Mouse (Mus musculus): ENCODE results near the gene Amot. TPM values are rescaled to one million over a fixed set of nuclear protein-coding genes. Genes with fewer than 3 reads are reported as not detected.

Amot gene
- total RNA-seq, 2 experiments from 2014 or later: 3.6 to 3.7 TPM

DNA sequence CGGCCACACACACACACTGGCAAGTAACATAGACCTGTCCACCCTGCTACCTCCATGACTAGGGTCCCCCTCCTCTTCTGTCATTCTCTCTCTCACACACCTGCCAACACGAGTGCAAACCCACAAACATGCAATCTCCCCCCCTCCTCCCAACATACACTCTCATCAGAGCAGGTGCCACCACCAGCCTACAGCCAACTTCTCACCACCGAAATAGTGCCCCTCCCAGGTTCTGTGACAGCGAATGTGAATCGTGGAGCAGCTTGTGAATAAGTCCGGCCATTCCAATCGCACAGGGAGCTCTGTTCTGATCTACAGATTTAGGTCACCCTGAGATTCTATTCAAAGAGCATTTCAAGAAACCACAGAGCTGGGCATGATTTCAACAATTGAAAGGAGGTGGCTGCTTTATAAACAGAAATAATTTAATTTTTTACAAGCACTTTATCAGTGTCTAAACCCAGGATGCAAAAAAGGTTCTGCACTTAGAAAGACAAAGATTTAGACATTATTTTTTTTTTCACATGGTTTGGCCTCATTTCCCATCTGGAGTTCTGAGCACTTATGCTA is 21.4 kb downstream of the Amot start:
- ATAC-seq (ENCODE audit: poor library complexity, severe bottlenecking): no peak

DNA sequence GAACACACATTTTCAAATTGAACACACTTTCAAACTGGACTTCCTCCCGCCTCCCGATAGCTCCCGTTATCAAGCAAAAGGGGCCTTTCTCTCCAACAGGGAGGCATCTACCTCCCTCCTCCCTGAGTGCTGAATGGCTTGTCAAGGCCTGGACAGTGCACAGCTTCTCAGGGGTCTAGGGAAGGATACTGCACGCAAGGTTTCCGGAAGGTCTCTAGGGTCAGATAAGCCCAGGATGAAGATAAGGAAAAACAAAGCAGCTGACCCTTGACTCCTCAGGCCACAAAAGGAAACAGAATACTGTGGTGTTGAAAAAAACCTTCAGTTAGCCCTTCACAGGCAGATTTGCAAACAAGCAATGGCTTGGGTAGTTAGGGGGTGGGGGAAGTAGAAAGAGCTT is 22.6 kb downstream of the Amot start:
- no peak for ATAC-seq (ENCODE audit: poor library complexity, severe bottlenecking)

DNA sequence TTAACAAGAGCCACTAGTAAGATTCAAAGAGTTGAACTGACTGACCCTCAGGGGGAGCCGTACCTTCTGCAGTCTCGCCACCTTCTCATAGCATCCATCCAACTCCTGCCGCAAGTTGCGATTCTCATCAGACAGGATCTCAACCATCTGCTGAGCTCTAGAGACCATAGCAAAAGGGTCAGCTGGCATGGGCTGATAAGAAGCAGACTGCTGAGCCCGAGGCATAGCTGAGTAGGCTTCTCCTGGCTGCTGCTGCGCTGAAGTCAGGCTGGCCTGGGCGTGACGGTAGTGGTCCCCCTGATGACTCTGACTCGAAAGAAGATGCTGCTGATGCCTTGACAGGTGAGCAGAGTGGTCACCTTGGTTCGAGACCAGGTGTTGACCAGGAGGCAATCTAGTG is 25.0 kb downstream of the Amot start:
- no peak for ATAC-seq (ENCODE audit: poor library complexity, severe bottlenecking)

DNA sequence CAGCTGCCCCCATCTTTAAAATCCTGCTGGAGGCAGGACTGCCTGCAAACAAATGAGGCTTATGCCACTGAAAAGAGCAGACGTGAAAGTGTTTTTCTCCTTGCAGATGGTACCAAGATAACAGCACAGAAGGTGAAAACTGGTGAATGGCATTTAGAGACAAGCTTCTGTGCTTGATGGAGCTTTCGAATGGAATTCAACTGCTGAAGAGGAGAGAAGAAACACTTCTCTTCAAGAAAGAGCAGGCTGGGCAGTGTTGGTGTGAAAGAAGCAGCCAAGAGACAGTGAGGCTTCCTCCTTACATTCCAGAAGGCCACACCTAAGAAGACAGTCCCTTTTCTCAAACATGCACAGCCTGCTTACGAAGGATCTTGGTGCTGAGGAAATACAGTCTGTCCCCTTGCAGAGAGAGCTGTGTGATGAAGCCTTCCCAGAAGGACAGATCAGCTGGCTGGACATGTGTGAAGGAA is 27.2 kb downstream of the Amot start:
- no peak for ATAC-seq (ENCODE audit: poor library complexity, severe bottlenecking)

DNA sequence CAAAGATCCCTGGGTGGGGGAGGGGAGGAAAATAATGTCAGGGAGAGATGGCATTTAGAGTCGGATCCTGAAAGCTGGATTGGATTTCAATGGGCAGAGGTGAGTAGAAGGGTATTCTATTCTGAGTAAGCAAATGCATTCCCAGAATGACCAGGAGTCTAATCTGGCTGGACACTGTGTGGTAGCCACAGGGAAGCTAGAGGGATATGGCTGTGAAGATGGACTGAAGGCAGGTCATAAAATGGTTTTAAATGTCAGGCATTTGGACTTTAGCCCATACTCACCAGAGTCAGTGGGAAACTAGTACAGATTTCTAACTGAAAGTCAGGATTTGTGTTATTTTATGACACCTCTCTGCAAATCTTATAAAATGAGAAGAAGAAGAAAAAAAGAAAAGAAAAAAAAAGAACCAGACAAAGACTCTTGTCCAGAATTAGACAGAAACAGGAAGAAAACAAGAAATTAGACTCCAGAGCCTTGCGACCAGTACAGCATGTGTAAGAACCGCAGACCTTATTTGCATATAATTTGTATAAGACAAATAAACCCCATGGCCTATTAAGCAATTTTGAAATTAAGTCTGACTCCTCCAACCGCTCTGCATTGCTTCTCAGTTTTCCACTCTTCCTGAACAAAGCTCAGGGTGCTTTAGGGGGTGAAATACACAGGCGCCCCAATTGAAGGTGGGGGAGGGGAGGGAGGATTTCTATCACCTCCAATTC is 27.8 kb downstream of the Amot start:
- no peak for ATAC-seq (ENCODE audit: poor library complexity, severe bottlenecking)

DNA sequence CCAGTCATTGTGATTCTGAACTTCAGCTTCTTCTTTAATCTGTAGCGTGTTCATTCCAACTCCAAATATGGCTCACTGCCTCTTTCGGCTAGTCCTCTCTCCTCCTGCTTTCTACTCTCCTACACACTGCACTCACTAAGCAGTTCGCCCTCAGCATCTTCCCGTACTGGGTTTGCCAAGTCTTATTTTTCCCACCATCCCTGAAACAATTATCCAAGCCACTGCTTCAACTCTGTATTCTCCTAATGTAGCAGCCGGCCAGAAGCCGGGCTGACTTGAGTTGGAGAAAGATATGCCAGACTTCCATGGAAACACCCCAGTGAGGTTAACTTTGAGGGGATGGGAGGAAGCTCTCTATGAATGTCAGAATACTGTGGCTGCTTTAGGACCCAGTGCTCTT is 36.7 kb downstream of the Amot start:
- no peak for ATAC-seq (ENCODE audit: poor library complexity, severe bottlenecking)

DNA sequence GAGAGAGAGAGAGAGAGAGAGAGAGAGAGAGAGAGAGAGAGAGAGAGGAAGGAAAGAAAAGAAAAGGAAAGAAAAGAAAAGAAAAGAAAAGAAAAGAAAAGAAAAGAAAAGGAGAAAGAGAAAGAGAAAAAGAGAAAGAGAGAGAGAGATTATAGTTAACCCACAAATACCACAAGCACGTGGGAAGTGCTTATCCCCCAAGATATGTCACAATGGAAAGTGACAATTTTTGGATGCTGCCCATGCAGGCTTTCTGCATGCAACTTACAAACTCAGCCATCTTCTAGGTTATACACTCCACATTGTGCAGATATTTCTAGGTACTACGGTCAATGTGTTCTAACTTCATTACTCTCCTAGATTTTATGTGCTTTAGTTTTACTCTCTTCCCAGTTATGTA is 41.5 kb downstream of the Amot start:
- no peak for ATAC-seq (ENCODE audit: poor library complexity, severe bottlenecking)

DNA sequence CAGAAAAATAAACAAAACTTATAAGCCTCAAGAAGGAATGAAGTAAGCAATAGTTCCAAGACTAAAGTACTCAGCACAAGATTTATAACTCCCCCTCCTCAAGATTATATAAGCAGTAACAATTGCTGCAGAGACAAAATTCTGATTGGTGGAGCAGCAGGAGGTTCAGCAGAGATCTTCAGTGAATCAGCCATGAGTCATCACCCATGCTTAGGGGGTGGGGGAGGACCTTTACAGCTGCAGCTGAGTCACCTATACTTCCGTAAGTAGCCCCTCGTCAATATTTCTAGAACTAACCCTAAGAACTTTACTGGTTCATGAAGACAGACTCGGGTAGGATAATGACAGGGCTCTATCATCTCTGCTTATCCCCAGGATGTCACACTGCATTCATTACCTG is 43.6 kb downstream of the Amot start:
- no peak for ATAC-seq (ENCODE audit: poor library complexity, severe bottlenecking)

DNA sequence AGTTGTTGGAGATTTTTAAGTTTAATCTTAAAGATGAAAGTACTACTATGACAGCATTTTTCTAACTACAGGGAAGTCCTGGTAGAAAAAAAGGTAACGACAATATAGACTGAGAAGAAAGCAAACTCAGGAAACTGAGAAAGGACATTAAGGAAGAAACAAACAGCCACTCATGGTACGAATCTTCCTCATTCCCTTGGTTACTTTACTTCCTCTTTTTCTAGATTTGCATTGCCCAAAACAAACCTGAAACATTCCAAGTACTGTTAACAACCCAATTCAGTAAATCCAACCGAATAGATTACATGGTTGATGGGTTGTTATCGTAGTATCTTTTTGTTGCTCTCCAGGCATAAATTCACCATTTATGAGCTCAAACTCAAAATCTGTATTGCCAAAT is 48.7 kb downstream of the Amot start:
- no peak; the same call in 1 of the 2 replicates for ATAC-seq (ENCODE audit: poor library complexity, severe bottlenecking)

DNA sequence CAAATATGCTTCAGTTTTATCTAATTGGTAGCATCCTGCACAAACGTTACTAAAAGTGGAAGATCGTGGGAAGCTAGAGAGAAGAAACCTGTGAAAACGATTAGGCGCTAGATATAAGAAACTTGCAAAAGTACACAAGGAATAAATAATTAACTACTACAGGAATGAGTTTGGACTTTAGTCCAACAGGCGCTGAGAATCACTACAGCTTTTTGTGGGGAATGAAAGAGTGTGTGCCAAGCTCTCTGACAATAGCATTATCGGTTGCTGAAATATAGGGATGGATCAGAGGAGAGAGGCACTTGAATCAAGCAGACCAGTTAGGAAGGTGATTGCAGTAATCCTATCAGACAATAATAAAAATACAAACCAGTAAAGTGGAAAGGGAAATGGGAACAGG is 49.4 kb downstream of the Amot start:
- ATAC-seq (ENCODE audit: poor library complexity, severe bottlenecking): no peak

DNA sequence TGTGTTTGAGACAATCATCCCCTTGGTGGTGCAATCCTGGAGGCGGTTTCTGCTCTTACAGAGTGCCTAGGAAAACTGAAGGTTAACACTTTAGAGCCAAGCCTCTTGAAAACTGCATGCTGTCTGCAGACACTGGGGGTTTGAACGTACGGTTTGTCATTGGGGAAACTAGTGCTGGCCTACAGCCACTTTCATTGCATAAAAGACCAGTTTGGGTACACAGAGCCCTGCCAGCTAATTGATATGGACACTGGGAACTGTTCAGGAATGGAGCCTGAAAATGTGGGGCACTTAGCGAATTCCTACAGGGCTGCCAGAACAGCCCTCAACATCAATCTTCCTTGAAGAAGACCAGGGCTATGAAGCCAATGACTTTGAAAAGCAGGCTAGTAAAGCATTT is 50.2 kb downstream of the Amot start:
- no peak for ATAC-seq (ENCODE audit: poor library complexity, severe bottlenecking)

DNA sequence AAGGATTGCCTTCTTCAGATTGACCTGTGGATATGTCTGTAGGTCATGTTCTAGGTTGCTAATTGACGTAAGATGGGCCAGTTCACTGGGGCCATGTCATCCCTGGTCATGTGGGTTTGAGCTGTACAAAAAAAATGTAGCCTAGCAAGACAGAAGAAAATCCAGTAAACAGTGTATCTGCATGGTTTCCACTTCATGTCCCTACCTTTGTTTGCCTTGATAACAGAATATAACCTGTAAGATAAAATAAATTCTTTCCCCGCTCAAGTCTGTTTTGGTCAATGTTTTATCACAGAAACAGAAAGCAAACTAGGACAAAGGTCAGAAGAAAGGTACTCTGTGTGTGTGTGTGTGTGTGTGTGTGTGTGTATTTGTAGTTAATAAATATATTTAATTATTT is 63.5 kb downstream of the Amot start:
- ATAC-seq (ENCODE audit: poor library complexity, severe bottlenecking): no peak

DNA sequence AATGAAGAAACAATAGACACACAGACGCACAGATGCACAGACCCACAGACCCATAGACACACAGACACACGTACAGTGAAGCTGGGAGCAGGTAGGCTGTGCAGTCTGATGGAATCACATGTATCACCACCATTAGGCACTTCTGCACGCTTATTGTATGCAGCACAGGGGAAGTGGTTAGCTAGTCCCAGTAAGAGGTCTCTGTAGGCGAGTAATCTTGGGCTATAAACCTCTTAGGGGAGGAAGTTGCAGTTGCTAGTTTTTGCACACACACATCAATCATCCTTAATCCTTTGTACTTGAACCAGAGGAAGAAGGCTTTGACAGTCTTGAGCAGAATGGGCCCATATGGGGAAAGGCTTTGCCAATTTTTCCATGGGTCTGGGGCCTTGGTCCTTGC is 71.3 kb downstream of the Amot start:
- no peak for ATAC-seq (ENCODE audit: poor library complexity, severe bottlenecking)

DNA sequence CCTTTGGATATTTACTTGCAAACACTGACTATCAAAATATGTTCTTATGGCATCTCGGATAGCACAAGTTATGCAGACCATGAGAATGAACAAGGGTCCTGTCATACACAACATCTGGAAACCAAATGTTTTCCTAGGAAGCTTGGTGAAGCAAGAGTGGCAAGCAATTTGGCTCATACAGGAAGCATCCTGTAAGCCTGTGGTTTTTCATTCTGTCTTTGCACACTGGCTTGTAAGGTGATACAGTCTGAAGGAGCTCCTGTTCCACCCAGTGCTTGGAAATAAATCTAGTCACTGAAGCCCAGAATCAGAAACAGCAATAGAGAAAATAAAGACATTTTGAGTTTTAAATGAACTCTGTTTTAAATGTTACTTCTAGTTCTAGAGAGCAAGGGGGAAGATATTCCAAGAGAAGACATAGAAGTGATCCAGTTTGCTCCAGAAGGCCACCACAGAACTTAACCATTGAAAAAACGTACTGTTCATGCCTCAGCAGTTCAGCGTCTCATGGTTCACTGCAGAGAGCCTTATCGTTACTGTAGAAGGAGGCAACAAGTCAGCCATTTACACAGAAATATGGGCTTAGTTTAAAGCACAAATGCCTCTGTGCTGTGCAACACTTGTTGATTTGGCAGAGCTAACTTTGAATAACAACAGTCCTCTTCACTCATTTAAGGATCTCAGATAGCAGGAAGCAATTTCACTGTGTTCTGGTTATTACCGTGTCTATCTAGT is 74.0 kb downstream of the Amot start:
- no peak for ATAC-seq (ENCODE audit: poor library complexity, severe bottlenecking)

DNA sequence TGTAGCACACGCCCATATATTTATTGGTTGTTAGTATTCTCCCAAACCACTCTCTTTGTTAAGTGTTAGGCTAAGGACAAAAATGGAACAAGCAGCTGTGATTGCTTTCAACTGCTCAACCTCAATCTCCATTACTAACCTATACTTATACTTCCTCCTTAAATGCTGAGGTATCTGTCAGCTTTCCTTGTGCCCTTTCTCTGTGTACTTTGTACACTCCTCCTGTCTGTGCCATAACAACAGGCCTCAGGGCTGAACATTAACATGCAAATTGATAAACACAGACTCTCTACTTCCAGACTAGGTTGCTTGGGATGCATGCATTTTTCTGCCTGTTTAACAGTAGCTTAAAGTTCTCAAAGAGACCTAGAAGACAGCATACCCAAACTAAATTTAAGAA is 76.2 kb downstream of the Amot start:
- no peak for ATAC-seq (ENCODE audit: poor library complexity, severe bottlenecking)

DNA sequence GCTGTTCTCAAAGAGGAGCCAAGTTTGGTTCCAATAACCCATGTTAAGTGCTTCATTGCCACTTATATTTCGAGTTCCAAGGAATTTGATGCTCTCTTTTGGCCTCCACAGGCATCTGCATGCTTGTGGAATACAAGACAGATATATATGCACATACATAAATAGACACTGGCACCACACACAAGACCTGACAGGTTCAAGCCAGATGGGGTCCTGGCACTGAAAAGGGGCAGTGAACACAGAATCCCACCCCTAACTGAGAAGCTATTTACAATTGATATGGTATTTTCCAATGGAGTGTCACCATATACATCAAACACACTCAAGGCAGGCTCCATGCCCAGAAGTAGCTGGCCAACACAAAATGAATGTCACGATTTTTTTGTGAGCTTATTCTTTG is 81.0 kb downstream of the Amot start:
- no peak for ATAC-seq (ENCODE audit: poor library complexity, severe bottlenecking)

DNA sequence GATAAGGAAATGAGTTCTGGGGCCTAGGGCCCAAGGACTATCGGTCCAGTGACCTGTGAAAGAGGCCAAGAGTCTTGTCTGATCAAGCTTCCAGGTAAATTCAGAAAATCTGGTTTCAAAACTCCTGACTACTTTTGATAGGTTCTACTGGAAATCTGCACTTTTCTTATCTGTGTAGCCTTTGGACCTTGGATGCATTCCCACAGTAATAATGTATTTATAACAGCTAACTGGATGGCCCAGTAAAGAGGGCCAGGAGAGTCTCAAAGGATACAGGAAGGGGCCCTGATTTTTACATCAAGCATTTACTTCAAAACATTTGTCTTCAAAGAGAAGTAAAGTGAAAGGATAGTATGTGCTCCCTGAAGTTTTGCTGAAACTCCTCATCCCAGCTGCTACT is 90.7 kb downstream of the Amot start:
- ATAC-seq (ENCODE audit: poor library complexity, severe bottlenecking): no peak

DNA sequence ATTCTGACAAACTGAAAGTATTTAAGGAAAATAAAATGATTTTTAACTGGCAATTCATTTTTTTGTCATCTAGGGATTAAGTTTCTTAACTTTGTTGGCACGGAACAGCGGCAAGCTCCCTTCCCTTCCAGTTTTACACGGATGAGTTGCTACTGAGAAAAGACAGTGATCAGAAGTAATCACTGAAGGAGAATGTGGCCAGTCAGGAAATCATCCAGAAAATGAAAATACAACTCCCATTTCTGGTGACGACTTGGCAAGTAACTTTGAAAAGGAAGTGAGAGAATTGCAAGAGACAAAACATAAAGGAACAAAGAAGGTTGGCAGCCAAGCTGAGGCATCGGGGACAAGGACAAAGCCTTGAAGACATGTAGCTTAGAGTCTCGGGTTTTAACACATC is 93.6 kb downstream of the Amot start:
- no peak for ATAC-seq (ENCODE audit: poor library complexity, severe bottlenecking)

DNA sequence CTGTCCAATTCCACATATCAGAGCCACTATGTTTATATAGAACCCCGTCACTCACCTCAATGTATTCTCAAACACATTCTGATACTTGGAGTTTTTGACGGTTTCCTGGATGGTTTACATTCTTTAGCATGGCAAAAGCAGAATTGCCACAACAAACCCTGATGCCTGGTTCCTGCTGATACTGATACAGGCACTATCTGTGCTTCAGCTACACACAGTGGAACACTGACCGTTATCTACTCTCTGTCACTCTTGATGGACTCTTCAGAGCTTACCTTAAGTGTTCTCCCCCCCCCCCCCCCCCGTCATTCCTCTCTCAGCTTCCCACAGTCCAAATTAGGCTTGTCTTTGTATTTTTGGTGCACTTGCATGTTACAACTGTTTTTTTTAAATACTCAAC is 98.9 kb downstream of the Amot start:
- no peak for ATAC-seq (ENCODE audit: poor library complexity, severe bottlenecking)

DNA sequence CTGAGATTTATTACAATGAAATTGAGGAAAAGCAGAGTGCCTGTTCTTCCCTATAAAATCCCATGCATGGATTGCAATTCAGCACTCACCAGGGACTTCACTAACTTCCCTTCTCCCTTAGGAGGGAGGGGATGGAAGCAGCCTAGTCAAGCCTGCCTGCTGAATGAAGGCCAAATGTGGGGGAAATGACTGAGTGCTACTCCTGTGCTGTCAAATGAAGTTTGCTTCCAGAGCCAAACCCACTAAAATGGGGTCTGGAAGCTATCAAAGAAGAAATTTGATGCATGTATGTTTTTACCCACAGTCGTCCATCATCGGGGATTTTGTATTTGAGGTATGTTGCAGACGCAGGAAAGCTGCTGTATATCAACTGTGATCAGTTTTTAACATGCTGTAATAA is 103.1 kb downstream of the Amot start:
- ATAC-seq (ENCODE audit: poor library complexity, severe bottlenecking): no peak

DNA sequence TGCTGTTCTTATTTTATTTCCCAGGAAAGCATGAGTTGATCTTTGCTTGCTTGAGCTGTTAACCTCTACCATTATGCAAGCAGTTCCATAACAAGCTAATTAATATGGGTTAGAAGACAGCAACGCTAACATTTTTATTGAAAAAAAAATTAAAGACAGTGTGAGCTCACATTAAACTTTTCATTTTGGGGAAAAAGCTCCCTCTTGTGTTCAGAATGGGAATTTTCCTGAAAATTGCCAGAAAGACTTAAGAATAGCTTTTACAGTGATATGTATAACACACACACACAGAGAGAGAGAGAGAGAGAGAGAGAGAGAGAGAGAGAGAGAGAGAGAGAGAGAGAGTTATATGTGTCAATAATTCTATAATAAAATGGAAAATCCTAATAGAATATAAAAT is 105.7 kb downstream of the Amot start:
- no peak for ATAC-seq (ENCODE audit: poor library complexity, severe bottlenecking)
